Mouse (Mus musculus) T-cell, adult 2 months (primary cell): ENCODE results near the gene Tbx10.
"Not testable (repeated sequence)": the region's sequence is repeated elsewhere in the genome, so short reads cannot be mapped to it uniquely, and the experiment has no call there.

Experiments
- DNase-seq: peaks from one replicate; pipeline ENCODE4 v3.0.0; 2022; ENCODE audit warnings: low spot score

The Tbx10 gene

DNA sequence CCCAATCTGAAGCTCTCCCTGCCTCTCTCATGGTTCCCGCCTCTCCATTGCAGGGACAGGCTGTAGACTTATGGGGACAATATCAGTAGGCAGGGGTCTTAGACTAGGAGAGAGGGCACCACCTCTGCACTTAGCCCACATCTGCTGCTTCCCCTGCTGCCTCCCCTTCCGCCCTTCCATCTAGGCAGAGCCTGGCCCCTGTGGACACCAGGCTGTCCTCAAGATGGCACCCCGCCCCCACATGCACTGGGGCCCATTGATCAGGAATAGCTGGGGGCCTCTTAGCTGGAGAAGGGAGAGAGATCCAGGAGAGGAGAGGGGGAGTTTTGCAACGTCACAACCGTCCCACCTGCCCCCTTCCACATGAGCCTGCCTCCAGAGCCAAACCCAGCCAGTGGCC is at the start of gene Tbx10:
TSS of gene Tbx10 (plus strand) at position 337 of the 400 bp plus-strand sequence.
- DNase-seq = no peak

- DNase-seq = peak; percentile 45
Observed at GRCm38 (mm10) chr19:3942986-3943735, 49.4 kb upstream of the Tbx10 start.

DNA sequence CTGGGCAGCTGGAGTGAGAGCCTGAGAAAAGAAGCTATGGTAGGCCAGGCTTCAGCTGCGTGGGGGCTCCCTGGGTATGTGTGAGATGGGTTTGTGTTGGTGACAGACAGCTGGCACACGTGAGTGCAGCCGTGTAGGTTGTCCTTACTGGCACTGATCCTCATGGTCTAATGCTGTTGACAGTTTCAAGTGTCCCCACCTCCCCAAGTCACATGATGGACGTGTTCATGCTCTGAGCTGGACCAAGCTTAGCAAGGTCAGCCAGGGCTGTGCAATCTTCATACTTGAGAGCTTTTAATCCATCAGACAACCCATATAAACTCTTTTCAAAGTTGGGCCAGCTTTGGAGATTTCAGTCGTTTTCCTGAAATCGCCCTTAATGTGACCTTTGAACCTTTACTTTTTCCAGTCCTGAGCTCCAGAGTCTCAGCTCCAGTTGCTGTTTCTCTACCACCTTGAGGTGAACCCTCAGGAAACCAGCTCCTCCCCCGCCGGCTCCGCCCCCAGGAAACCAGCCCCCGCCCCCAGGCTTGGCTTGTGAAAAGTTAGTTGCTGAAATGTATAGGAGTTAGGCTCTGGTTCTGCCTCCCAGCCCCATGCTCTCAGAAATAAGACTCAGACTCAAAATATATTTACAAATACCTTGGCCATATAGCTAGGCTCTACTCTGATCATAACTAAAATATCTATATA is 46.5 kb upstream of the Tbx10 start:
- peak; percentile 50 for DNase-seq

- peak; percentile 59 for DNase-seq
Observed at GRCm38 (mm10) chr19:3946715-3947114, 45.8 kb upstream of the Tbx10 start.

- no peak for DNase-seq
Observed at GRCm38 (mm10) chr19:3947813-3948212, 44.7 kb upstream of the Tbx10 start.

DNA sequence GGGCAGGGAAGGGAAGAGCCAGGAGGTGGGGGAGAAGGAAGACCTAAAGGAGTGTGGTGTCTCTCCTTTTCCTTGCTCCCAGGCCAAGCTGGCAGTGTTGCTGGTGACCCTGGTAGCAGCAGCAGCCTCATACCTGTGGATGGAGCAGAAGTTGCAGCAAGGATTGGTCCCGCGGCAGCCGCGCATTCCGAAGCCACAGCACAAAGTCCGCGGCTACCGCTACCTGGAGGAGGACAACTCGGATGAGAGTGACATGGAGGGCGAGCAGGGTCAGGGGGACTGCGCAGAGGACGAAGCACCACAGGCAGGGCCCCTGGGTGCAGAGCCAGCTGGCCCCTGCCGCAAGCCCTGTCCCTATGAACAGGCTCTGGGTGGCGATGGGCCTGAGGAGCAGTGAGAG is 44.0 kb upstream of the Tbx10 start:
- no peak for DNase-seq

GRCm38 (mm10) chr19:3950331-3950730 is 42.2 kb upstream of the Tbx10 start:
- no peak for DNase-seq

DNA sequence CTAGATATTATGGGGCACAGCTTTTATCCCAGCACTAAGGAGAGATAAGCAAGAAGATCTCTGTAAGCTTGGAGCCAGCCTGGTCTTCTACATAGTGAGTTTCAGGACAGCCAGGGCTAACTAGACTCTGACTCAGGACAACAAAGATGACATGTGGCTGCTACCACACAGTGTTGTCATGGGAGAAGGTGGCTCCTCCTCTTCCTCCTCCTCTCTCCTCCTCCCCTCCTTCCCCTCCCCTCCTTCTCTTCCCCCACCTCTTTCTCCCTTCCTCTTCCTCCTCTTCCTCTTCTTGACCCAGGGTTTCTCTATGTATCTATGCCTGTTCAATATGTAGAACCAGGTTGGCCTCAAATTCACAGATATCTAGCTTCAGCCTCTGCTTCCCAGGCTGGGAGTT is 41.1 kb upstream of the Tbx10 start:
- DNase-seq = no peak

GRCm38 (mm10) chr19:3952099-3952498 is 40.5 kb upstream of the Tbx10 start:
- no peak for DNase-seq

- no peak for DNase-seq
Observed at GRCm38 (mm10) chr19:3955033-3955432, 37.5 kb upstream of the Tbx10 start.

DNA sequence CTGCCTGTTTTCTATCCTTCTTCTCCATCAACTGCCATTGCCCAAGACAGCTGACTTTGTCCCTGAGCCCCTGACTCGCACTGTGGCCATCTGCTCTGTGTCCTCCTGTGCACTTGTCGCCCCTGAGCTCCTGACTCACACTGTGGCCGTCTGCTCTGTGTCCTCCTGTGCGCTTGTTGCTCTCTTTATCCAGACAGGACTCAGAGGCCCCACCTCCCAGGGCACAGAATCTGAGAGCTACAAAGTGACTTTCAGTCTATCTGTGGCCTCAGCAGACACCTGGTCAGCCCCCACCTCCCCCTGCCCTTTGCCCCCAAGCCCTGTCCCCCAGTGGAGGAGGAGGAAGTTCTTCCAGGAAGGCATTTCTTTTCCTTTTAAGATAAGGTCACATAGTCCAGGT is 36.7 kb upstream of the Tbx10 start:
- DNase-seq = no peak

DNA sequence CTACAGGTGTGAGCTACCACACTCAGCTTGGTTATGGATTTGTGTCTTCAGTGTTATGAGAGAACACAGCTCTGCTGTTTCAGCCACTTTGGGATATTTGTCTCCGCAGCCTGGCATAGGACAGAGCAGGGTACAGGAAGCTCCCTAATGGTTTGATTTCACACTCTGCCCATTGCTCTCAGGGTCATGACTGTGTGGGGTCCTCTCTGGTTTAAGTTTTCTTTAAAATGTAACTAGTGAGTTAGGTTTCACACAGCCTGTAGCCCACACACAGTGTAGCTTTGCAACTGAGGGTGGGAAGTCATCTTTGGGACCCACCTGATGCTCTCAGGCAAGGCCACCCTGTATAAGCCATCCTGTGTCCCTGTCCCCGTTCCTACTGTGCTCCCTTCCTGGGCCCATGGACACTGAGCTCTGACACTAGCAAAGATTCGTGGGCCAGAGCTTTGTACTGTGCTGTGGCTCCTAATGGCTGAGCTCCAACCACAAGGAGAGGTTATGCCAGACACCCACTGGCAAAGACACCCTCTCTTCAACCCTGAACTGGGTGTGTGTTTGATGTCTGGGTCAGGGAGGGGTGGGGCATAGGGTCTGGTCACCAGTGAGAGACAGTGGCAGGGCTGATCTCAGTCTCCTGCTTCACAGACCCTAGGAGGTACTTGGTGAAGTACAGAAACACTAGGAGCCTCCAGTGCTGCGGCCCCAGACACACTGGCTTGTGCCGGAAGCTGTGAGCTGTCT is 35.1 kb upstream of the Tbx10 start:
- not testable (repeated sequence) for DNase-seq

DNA sequence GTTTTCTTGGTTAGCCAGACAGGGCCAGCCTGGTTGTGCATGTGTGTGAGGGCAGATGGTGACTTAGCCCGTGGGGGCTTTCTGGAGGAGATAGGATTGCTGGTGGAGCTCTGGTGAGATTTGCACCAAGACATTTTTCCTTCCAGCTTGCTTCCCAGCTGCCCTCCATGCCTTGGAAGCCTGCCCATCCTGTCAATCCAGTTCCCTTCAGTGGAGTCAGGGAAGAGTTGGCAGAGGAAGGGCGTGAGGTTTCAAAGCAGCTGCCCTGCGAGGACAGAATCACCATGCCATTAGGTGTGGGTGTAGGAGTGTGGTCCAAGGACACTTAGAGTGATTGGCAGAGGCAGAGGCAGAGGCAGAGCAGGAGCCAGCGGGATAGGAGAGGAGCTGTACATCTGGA is 34.1 kb upstream of the Tbx10 start, which contains the start of gene Aldh3b3:
TSS of gene Aldh3b3 (plus strand) at position 176 of the 400 bp plus-strand sequence.
- no peak for DNase-seq

GRCm38 (mm10) chr19:3959030-3959429 is 33.5 kb upstream of the Tbx10 start:
- no peak for DNase-seq

DNA sequence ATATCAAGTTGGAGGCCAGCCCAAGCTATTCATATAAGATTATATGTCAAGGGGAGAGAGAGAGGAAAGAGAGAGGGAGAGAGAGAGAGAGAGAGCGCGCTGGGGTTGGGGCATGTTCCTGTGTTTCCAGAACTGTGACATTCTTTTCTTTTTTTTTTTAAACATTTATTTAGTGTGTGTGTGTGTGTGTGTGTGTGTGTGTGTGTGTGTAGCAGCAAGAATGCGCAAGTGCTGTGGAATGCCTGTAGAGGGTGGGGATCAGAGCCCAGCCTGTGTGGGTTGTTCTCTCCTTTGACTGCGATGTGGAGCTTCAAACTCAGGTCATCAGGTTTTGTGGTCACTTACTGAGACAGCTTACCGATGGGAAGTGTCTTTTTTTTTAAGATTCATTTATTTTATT is 32.3 kb upstream of the Tbx10 start:
- no peak for DNase-seq

DNA sequence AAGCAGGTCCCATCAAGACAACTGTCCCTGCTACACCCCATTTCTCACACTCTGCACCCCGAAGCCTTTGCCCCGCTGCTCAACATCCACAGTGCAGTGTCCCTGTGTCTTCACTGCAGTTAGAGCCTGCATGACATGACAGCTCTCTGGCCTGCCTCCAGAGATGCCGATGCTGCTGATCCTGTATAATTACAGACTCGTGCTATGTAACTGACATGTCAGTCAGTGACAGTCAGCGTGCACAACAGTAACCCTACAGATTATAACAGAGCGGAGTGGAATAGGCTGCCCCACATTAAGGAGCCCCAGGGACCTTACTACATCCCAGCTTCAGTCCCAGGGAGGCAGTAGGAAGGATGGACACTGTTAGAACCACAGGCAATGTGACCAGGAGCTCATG is 30.7 kb upstream of the Tbx10 start:
- DNase-seq = not testable (repeated sequence)

GRCm38 (mm10) chr19:3962469-3962868 is 30.1 kb upstream of the Tbx10 start:
- no peak for DNase-seq

DNA sequence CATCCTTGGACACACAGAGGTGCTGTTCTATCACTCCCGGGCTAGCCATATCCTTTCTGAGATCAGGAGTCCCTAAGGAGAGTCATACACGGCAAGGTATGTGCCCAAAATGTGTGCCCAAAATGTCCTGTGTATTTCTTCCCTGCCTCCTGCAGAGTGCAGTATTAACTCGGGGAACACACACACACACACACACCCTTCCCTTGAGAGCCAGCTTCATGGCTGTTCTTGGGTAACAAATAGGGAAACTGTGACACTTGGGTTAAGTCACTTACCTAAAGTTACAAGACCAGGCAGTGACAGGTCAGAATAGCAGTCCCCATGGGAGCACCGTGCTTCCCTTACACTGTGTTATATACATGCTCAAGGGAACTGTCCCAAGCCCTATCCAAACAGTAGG is 28.5 kb upstream of the Tbx10 start:
- no peak for DNase-seq

GRCm38 (mm10) chr19:3966330-3967075 is 26.0 kb upstream of the Tbx10 start:
- DNase-seq = no peak

- DNase-seq = no peak
Observed at GRCm38 (mm10) chr19:3967258-3967657, 25.3 kb upstream of the Tbx10 start.

- DNase-seq = no peak
Observed at GRCm38 (mm10) chr19:3972229-3972628, 20.3 kb upstream of the Tbx10 start, which contains the start of gene Aldh3b2. TSS of gene Aldh3b2 (plus strand) at chr19:3972328.

GRCm38 (mm10) chr19:3974608-3975007 is 17.9 kb upstream of the Tbx10 start:
- not testable (repeated sequence) for DNase-seq
